Mouse (Mus musculus) small intestine, adult 2 months (tissue): ENCODE measurements around the gene Irf2.

ENCODE experiments used
- CTCF ChIP-seq: fragments of 200-500 bp; IDR thresholded peaks from 2 replicates; pipeline ENCODE4 v1.5.1; 2012; ENCODE audit warnings: low read depth, mild to moderate bottlenecking, control low read depth, inconsistent platforms, low read length, moderate library complexity, mixed read lengths; ENCODE audit not compliant: insufficient replicate concordance, insufficient read length; ENCODE audit errors: extremely low read depth
- POLR2A ChIP-seq: fragments of 200-500 bp; IDR thresholded peaks from 2 replicates; pipeline ENCODE4 v1.6.1; 2012; ENCODE audit warnings: low read depth, mild to moderate bottlenecking, control low read depth, inconsistent platforms, low read length, moderate library complexity

- no peak for TF ChIP-seq CTCF
- no peak for TF ChIP-seq POLR2A
These were observed 60.2 kb downstream of the Irf2 start for GRCm38 (mm10) chr8:46799706-46800105.
